Mouse (Mus musculus) limb, embryonic 15.5 days (tissue): ENCODE data around the gene Stx8. TPM values are rescaled to one million over a fixed set of nuclear protein-coding genes. Genes with fewer than 3 reads are reported as not detected.

Source experiments
- ATAC-seq: fragments of 200-750 bp; cut with Nextera tagmentation; 2 replicates; pipeline ENCODE4 v1.8.0; 2017; ENCODE audit warnings: low read depth, moderate TSS enrichment; ENCODE audit not compliant: insufficient number of reproducible peaks, low FRiP score, low TSS enrichment
- H3K27ac ChIP-seq: fragments of 300-500 bp; sonication (generic); 2 replicates; pipeline ENCODE4 v1.5.1; 2015; ENCODE audit warnings: moderate library complexity, mild to moderate bottlenecking, inconsistent platforms
- H3K27me3 ChIP-seq: fragments of 300-500 bp; sonication (generic); 2 replicates; pipeline ENCODE4 v1.6.1; 2015; ENCODE audit warnings: inconsistent platforms
- H3K36me3 ChIP-seq: fragments of 300-500 bp; sonication (generic); 2 replicates; pipeline ENCODE4 v1.6.1; 2015; ENCODE audit warnings: inconsistent platforms
- H3K4me1 ChIP-seq: fragments of 300-500 bp; sonication (generic); 2 replicates; pipeline ENCODE4 v1.6.1; 2015; ENCODE audit warnings: inconsistent platforms
- H3K4me2 ChIP-seq: fragments of 300-500 bp; sonication (generic); 2 replicates; pipeline ENCODE4 v1.6.1; 2015; ENCODE audit warnings: mild to moderate bottlenecking, inconsistent platforms
- H3K4me3 ChIP-seq: fragments of 300-500 bp; sonication (generic); 2 replicates; pipeline ENCODE4 v1.5.1; 2015; ENCODE audit warnings: mild to moderate bottlenecking, inconsistent platforms
- H3K9ac ChIP-seq: fragments of 300-500 bp; sonication (generic); 2 replicates; pipeline ENCODE4 v1.6.1; 2015; ENCODE audit warnings: inconsistent platforms
- H3K9me3 ChIP-seq: fragments of 300-500 bp; sonication (generic); 2 replicates; pipeline ENCODE4 v1.6.1; 2016; ENCODE audit warnings: inconsistent platforms
- WGBS: fragments of 180-500 bp; shearing (Covaris S2); methylation state at CpG from one replicate; pipeline ENCODE4 v1.1.7; 2015; 5-methylcytosine and 5-hydroxymethylcytosine counted together
- polyA plus RNA-seq: library from polyadenylated mRNA; unstranded; fragments of >200 nt; fragmentation: Nextera tagmentation; extraction: Ambion mirVana; gene quantifications from 2 replicates; pipeline ENCODE4 v1.2.1, GENCODE M21; 2015

Stx8 gene
- polyA plus RNA-seq, 1 experiment from 2014 or later, result 64.4 TPM

- no peak overlapping the region for H3K9ac ChIP-seq
- no peak overlapping the region for H3K4me2 ChIP-seq
- H3K9me3 ChIP-seq, result no peaks in the 10 kb centered on the region
- no peak overlapping the region for H3K27ac ChIP-seq
- H3K27me3 ChIP-seq, result no peaks in the 10 kb centered on the region; the same call in 1 of the 2 replicates
- H3K36me3 ChIP-seq, result no peaks in the 10 kb centered on the region
- no peak for ATAC-seq
- H3K4me3 ChIP-seq, result no peak overlapping the region
- peaks cover 13% of the 10 kb centered on the region; the same call in 1 of the 2 replicates for H3K4me1 ChIP-seq
- WGBS, result 50% methylated on average over 7 of the region's 7 CpGs
These were observed 168.5 kb downstream of the Stx8 start for GRCm38 (mm10) chr11:68134494-68134893.

GRCm38 (mm10) chr11:68135350-68135749 is 169.4 kb downstream of the Stx8 start:
- Histone ChIP-seq H3K4me2 (no peak overlapping the region), H3K4me3 (no peak overlapping the region), H3K36me3 (no peaks in the 10 kb centered on the region), H3K4me1 (peaks cover 13% of the 10 kb centered on the region; the same call in 1 of the 2 replicates), H3K9ac (no peak overlapping the region), H3K27ac (no peak overlapping the region), H3K9me3 (no peaks in the 10 kb centered on the region), H3K27me3 (no peaks in the 10 kb centered on the region; the same call in 1 of the 2 replicates)
- 10% methylated on average over 9 of the region's 9 CpGs for WGBS
- ATAC-seq, result no peak

- Histone ChIP-seq H3K9me3 (no peaks in the 10 kb centered on the region), H3K36me3 (no peaks in the 10 kb centered on the region), H3K4me3 (no peak overlapping the region), H3K4me1 (peaks cover 13% of the 10 kb centered on the region; the same call in 1 of the 2 replicates), H3K4me2 (no peak overlapping the region), H3K27me3 (no peaks in the 10 kb centered on the region; the same call in 1 of the 2 replicates), H3K9ac (no peak overlapping the region), H3K27ac (no peak overlapping the region)
- 62% methylated on average over 8 of the region's 8 CpGs for WGBS
- no peak for ATAC-seq
These were observed 170.7 kb downstream of the Stx8 start for GRCm38 (mm10) chr11:68136687-68137086.

- ATAC-seq, result no peak
- Histone ChIP-seq H3K4me3 (no peak overlapping the region), H3K36me3 (no peaks in the 10 kb centered on the region), H3K27me3 (peaks cover 4% of the 10 kb centered on the region; the same call in 1 of the 2 replicates), H3K4me1 (peaks cover 29% of the 10 kb centered on the region), H3K27ac (no peak overlapping the region), H3K4me2 (no peak overlapping the region), H3K9me3 (no peaks in the 10 kb centered on the region), H3K9ac (no peak overlapping the region)
- 31% methylated on average over 8 of the region's 8 CpGs for WGBS
These were observed 176.3 kb downstream of the Stx8 start for GRCm38 (mm10) chr11:68142296-68142695.

GRCm38 (mm10) chr11:68144235-68145065 is 178.5 kb downstream of the Stx8 start:
- no peak overlapping the region for H3K4me3 ChIP-seq
- H3K4me2 ChIP-seq, result no peak overlapping the region
- no peak overlapping the region for H3K27ac ChIP-seq
- no peak overlapping the region for H3K9ac ChIP-seq
- H3K27me3 ChIP-seq, result peaks cover 4% of the 10 kb centered on the region; the same call in 1 of the 2 replicates
- H3K4me1 ChIP-seq, result peaks cover 29% of the 10 kb centered on the region
- 55% methylated on average over 13 of the region's 13 CpGs for WGBS
- no peaks in the 10 kb centered on the region for H3K9me3 ChIP-seq
- no peak for ATAC-seq
- no peaks in the 10 kb centered on the region for H3K36me3 ChIP-seq

- ATAC-seq, result no peak
- Histone ChIP-seq H3K36me3 (no peaks in the 10 kb centered on the region), H3K4me3 (no peak overlapping the region), H3K4me2 (no peak overlapping the region), H3K9ac (no peak overlapping the region), H3K4me1 (peaks cover 29% of the 10 kb centered on the region), H3K27me3 (peaks cover 4% of the 10 kb centered on the region; the same call in 1 of the 2 replicates), H3K9me3 (no peaks in the 10 kb centered on the region), H3K27ac (no peak overlapping the region)
- 29% methylated on average over 13 of the region's 13 CpGs for WGBS
These were observed 179.1 kb downstream of the Stx8 start for GRCm38 (mm10) chr11:68145066-68145585.

GRCm38 (mm10) chr11:68145586-68146455 is 179.8 kb downstream of the Stx8 start:
- Histone ChIP-seq H3K4me3 (no peak overlapping the region), H3K36me3 (no peaks in the 10 kb centered on the region), H3K4me1 (peaks cover 32% of the 10 kb centered on the region), H3K9me3 (no peaks in the 10 kb centered on the region), H3K4me2 (no peak overlapping the region), H3K27me3 (peaks cover 4% of the 10 kb centered on the region; the same call in 1 of the 2 replicates), H3K27ac (no peak overlapping the region), H3K9ac (no peak overlapping the region)
- WGBS, result 28% methylated on average over 17 of the region's 17 CpGs
- no peak for ATAC-seq

- peaks cover 4% of the 10 kb centered on the region; the same call in 1 of the 2 replicates for H3K27me3 ChIP-seq
- no peak overlapping the region for H3K4me3 ChIP-seq
- ATAC-seq, result no peak
- no peak overlapping the region for H3K4me2 ChIP-seq
- no peak overlapping the region for H3K27ac ChIP-seq
- H3K4me1 ChIP-seq, result peaks cover 34% of the 10 kb centered on the region
- WGBS, result 53% methylated on average over 4 of the region's 4 CpGs
- H3K9me3 ChIP-seq, result no peaks in the 10 kb centered on the region
- no peak overlapping the region for H3K9ac ChIP-seq
- no peaks in the 10 kb centered on the region for H3K36me3 ChIP-seq
These were observed 180.5 kb downstream of the Stx8 start for GRCm38 (mm10) chr11:68146456-68146851.

GRCm38 (mm10) chr11:68150938-68151337 is 184.9 kb downstream of the Stx8 start:
- no peak overlapping the region for H3K27ac ChIP-seq
- H3K9ac ChIP-seq, result no peak overlapping the region
- H3K9me3 ChIP-seq, result no peaks in the 10 kb centered on the region
- no peak overlapping the region for H3K4me3 ChIP-seq
- no peaks in the 10 kb centered on the region for H3K36me3 ChIP-seq
- 72% methylated on average over 2 of the region's 2 CpGs for WGBS
- peaks cover 15% of the 10 kb centered on the region for H3K4me1 ChIP-seq
- H3K4me2 ChIP-seq, result no peak overlapping the region
- peaks cover 4% of the 10 kb centered on the region; the same call in 1 of the 2 replicates for H3K27me3 ChIP-seq
- ATAC-seq, result no peak

- H3K27me3 ChIP-seq, result no peaks in the 10 kb centered on the region
- no peak overlapping the region for H3K27ac ChIP-seq
- H3K9ac ChIP-seq, result no peak overlapping the region
- H3K9me3 ChIP-seq, result no peaks in the 10 kb centered on the region
- H3K4me2 ChIP-seq, result no peak overlapping the region
- no peak for ATAC-seq
- H3K36me3 ChIP-seq, result no peaks in the 10 kb centered on the region
- no peak overlapping the region for H3K4me3 ChIP-seq
- H3K4me1 ChIP-seq, result 0 out of 2 replicates have a peak, but pooled peaks cover 2% of the 10 kb centered on the region
These were observed 189.8 kb downstream of the Stx8 start for GRCm38 (mm10) chr11:68155821-68156220.

GRCm38 (mm10) chr11:68158166-68158565 is 192.2 kb downstream of the Stx8 start:
- Histone ChIP-seq H3K9me3 (no peaks in the 10 kb centered on the region), H3K27me3 (no peaks in the 10 kb centered on the region), H3K9ac (no peak overlapping the region), H3K36me3 (no peaks in the 10 kb centered on the region), H3K27ac (no peak overlapping the region), H3K4me1 (no peaks in the 10 kb centered on the region), H3K4me2 (no peak overlapping the region), H3K4me3 (no peak overlapping the region)
- no peak for ATAC-seq
- 78% methylated on average over 3 of the region's 3 CpGs for WGBS
